Mouse (Mus musculus) left cerebral cortex, postnatal 10 days (tissue): ENCODE measurements around the gene Smim8. TPM values are rescaled to one million over a fixed set of nuclear protein-coding genes. Genes with fewer than 3 reads are reported as not detected.
"Not testable (repeated sequence)": the region's sequence is repeated elsewhere in the genome, so short reads cannot be mapped to it uniquely, and the experiment has no call there.

Experiments used
- DNase-seq, 2 experiments: peaks; one replicate each; pipeline ENCODE4 v3.0.0; 2021 to 2022; ENCODE audit warnings: low spot score in 2 of 2, mixed read lengths in 1 of 2; ENCODE audit errors: extremely low spot score in 1 of 2
- intact Hi-C: fragments of 180-260 bp; cut with DNase I; formaldehyde crosslinking; loops from one replicate; pipeline ENCODE4 v1.15.1; 2025
- total RNA-seq, 2 experiments: library from RNA; stranded (reverse); gene quantifications; 2 replicates each; pipeline ENCODE4 v1.2.3; 2021

The Smim8 gene
- total RNA-seq, result 10 to 100 TPM; 24.2 to 27.1 TPM

GRCm38 (mm10) chr4:34777677-34778527 is at the start of gene Smim8:
Gene Smim8 (minus strand): TSS chr4:34778423.
- DNase-seq, result peak; percentile 81 to 93
- intact Hi-C loops, result loop anchor here (5.0 kb wide), 1 partner anchor 91 kb away; the partner anchor contains the start of gene Slc35a1

- intact Hi-C loops, result no loop called here
Measured at GRCm38 (mm10) chr4:34823901-34824300, 45.7 kb upstream of the Smim8 start.

GRCm38 (mm10) chr4:34819904-34820303 is 41.7 kb upstream of the Smim8 start:
- intact Hi-C loops, result no loop called here
- no peak for DNase-seq

More at GRCm38 (mm10) chr4:34823901-34824300, 45.7 kb upstream of the Smim8 start:
- no peak for DNase-seq

GRCm38 (mm10) chr4:34801166-34802034 is 23.2 kb upstream of the Smim8 start:
- no peak for DNase-seq
- intact Hi-C loops, result no loop called here

- intact Hi-C loops, result no loop called here
- DNase-seq, result no peak
Measured at GRCm38 (mm10) chr4:34798005-34798404, 19.8 kb upstream of the Smim8 start.

GRCm38 (mm10) chr4:34797294-34797983 is 19.2 kb upstream of the Smim8 start:
- intact Hi-C loops, result no loop called here
- DNase-seq, result peak in 1 of 2 experiments; percentile 10

- intact Hi-C loops, result no loop called here
Measured at GRCm38 (mm10) chr4:34796294-34796693, 18.1 kb upstream of the Smim8 start.

GRCm38 (mm10) chr4:34786476-34786875 is 8.3 kb upstream of the Smim8 start:
- no peak for DNase-seq
- intact Hi-C loops, result loop anchor here (5.0 kb wide), 1 partner anchor 136 kb away; no protein-coding TSS in a partner anchor

More at GRCm38 (mm10) chr4:34796294-34796693, 18.1 kb upstream of the Smim8 start:
- DNase-seq, result no peak

GRCm38 (mm10) chr4:34785646-34786045 is 7.4 kb upstream of the Smim8 start:
- intact Hi-C loops, result loop anchor here (5.0 kb wide), 1 partner anchor 137 kb away; no protein-coding TSS in a partner anchor
- DNase-seq, result no peak

GRCm38 (mm10) chr4:34784865-34785264 is 6.6 kb upstream of the Smim8 start:
- intact Hi-C loops, result loop anchor here (5.0 kb wide), 1 partner anchor 137 kb away; no protein-coding TSS in a partner anchor
- DNase-seq, result no peak

GRCm38 (mm10) chr4:34782730-34783129 is 4.5 kb upstream of the Smim8 start:
- intact Hi-C loops, result no loop called here
- DNase-seq, result peak in 1 of 2 experiments; percentile 22

- no peak for DNase-seq
- intact Hi-C loops, result no loop called here
Measured at GRCm38 (mm10) chr4:34771652-34772371, 6.4 kb downstream of the Smim8 start.

GRCm38 (mm10) chr4:34756163-34756562 is 22.1 kb downstream of the Smim8 start, which contains the start of gene Gm136:
Gene Gm136 (minus strand): TSS chr4:34756263.
- no peak for DNase-seq
- intact Hi-C loops, result no loop called here

- intact Hi-C loops, result no loop called here
- no peak for DNase-seq
Measured at GRCm38 (mm10) chr4:34749236-34749635, 29.0 kb downstream of the Smim8 start.

GRCm38 (mm10) chr4:34734461-34734860 is 43.8 kb downstream of the Smim8 start:
- intact Hi-C loops, result no loop called here
- DNase-seq, result no peak

GRCm38 (mm10) chr4:34733415-34733814 is 44.8 kb downstream of the Smim8 start:
- DNase-seq, intact Hi-C loops: not testable (repeated sequence)

- intact Hi-C loops, result no loop called here
- DNase-seq, result peak; percentile 23 to 78
Measured at GRCm38 (mm10) chr4:34729851-34730341, 48.3 kb downstream of the Smim8 start, which contains the start of gene Cfap206. Gene Cfap206 (minus strand): TSS chr4:34730206.

- DNase-seq, intact Hi-C loops: not testable (repeated sequence)
Measured at GRCm38 (mm10) chr4:34725710-34726109, 52.5 kb downstream of the Smim8 start.
